Mouse (Mus musculus): ENCODE measurements at regions not wholly inside any gene's neighbourhood (a gene's known extent, or its start where the extent isn't known, plus 50 kb on each side); places are given as distances from the start of the nearest gene placed in this dataset.

GRCm38 (mm10) chr12:106872966-106873730, 615.3 kb upstream of the 3110018I06Rik start:
- no peak for DNase-seq (ENCODE audit: low spot score)

GRCm38 (mm10) chr12:106890319-106890718, 598.1 kb upstream of the 3110018I06Rik start:
- no peak for DNase-seq (ENCODE audit: low spot score)

- no peak for DNase-seq (ENCODE audit: low spot score)
These were observed 594.4 kb upstream of the 3110018I06Rik start for GRCm38 (mm10) chr12:106894061-106894460.

GRCm38 (mm10) chr12:106904202-106904601, 584.2 kb upstream of the 3110018I06Rik start:
- no peak for DNase-seq (ENCODE audit: low spot score)

- no peak for DNase-seq (ENCODE audit: low spot score)
These were observed 575.6 kb upstream of the 3110018I06Rik start for GRCm38 (mm10) chr12:106912782-106913181.

GRCm38 (mm10) chr12:106922571-106922991, 565.9 kb upstream of the 3110018I06Rik start:
- DNase-seq (ENCODE audit: low spot score): peak; percentile 71

- no peak for DNase-seq (ENCODE audit: low spot score)
These were observed 560.0 kb upstream of the 3110018I06Rik start for GRCm38 (mm10) chr12:106928389-106928788.

GRCm38 (mm10) chr12:106929161-106929560, 559.3 kb upstream of the 3110018I06Rik start:
- DNase-seq (ENCODE audit: low spot score): no peak

GRCm38 (mm10) chr12:106931591-106931990, 556.8 kb upstream of the 3110018I06Rik start:
- peak; percentile 17 for DNase-seq (ENCODE audit: low spot score)

GRCm38 (mm10) chr12:106939381-106939780, 549.1 kb upstream of the 3110018I06Rik start:
- DNase-seq (ENCODE audit: low spot score): no peak

- no peak for DNase-seq (ENCODE audit: low spot score)
These were observed 544.6 kb upstream of the 3110018I06Rik start for GRCm38 (mm10) chr12:106943874-106944273.

GRCm38 (mm10) chr12:106952621-106953020, 535.8 kb upstream of the 3110018I06Rik start:
- no peak for DNase-seq (ENCODE audit: low spot score)

GRCm38 (mm10) chr12:106955778-106956177, 532.7 kb upstream of the 3110018I06Rik start:
- DNase-seq (ENCODE audit: low spot score): no peak

GRCm38 (mm10) chr12:106956266-106956665, 532.2 kb upstream of the 3110018I06Rik start:
- DNase-seq (ENCODE audit: low spot score): no peak

- no peak for DNase-seq (ENCODE audit: low spot score)
These were observed 526.4 kb upstream of the 3110018I06Rik start for GRCm38 (mm10) chr12:106961991-106962390.

GRCm38 (mm10) chr12:106963762-106964161, 524.7 kb upstream of the 3110018I06Rik start:
- DNase-seq (ENCODE audit: low spot score): peak; percentile 15

- peak; percentile 72 for DNase-seq (ENCODE audit: low spot score)
These were observed 518.6 kb upstream of the 3110018I06Rik start for GRCm38 (mm10) chr12:106969873-106970272.

- no peak for DNase-seq (ENCODE audit: low spot score)
These were observed 496.0 kb upstream of the 3110018I06Rik start for GRCm38 (mm10) chr12:106992421-106992820.

- DNase-seq (ENCODE audit: low spot score): no peak
These were observed 495.4 kb upstream of the 3110018I06Rik start for GRCm38 (mm10) chr12:106993011-106993410.

- DNase-seq (ENCODE audit: low spot score): peak; percentile 14
These were observed 477.2 kb upstream of the 3110018I06Rik start for GRCm38 (mm10) chr12:107010995-107011786.

GRCm38 (mm10) chr12:107016801-107017200, 471.6 kb upstream of the 3110018I06Rik start:
- DNase-seq (ENCODE audit: low spot score): no peak

GRCm38 (mm10) chr12:107021806-107022205, 466.6 kb upstream of the 3110018I06Rik start:
- no peak for DNase-seq (ENCODE audit: low spot score)

- DNase-seq (ENCODE audit: low spot score): no peak
These were observed 461.6 kb upstream of the 3110018I06Rik start for GRCm38 (mm10) chr12:107026821-107027220.
